Mouse (Mus musculus) C2C12 (cell line): ENCODE data around the gene Sypl2.

Experiments
- CEBPB ChIP-seq: IDR thresholded peaks from one replicate; pipeline ENCODE4 v1.6.1; 2011; ENCODE audit warnings: low read depth, mild to moderate bottlenecking, control low read depth, moderate library complexity
- CTCF ChIP-seq: IDR thresholded peaks from one replicate; pipeline ENCODE4 v1.5.1; 2011; ENCODE audit not compliant: control insufficient read depth, insufficient read depth, insufficient read length
- FOSL1 ChIP-seq: IDR thresholded peaks from one replicate; pipeline ENCODE4 v1.8.0; 2011; ENCODE audit warnings: mild to moderate bottlenecking, low read length; ENCODE audit not compliant: poor library complexity, insufficient read depth, severe bottlenecking
- MAX ChIP-seq: IDR thresholded peaks from one replicate; pipeline ENCODE4 v1.6.1; 2011; ENCODE audit warnings: mild to moderate bottlenecking, control low read depth
- MYOG ChIP-seq: IDR thresholded peaks from one replicate; pipeline ENCODE4 v1.6.1; 2011; ENCODE audit not compliant: control insufficient read depth, insufficient read length; ENCODE audit errors: extremely low read depth
- USF1 ChIP-seq: IDR thresholded peaks from one replicate; pipeline ENCODE4 v1.6.1; 2011; ENCODE audit warnings: low read depth, mild to moderate bottlenecking, control low read depth, moderate library complexity

DNA sequence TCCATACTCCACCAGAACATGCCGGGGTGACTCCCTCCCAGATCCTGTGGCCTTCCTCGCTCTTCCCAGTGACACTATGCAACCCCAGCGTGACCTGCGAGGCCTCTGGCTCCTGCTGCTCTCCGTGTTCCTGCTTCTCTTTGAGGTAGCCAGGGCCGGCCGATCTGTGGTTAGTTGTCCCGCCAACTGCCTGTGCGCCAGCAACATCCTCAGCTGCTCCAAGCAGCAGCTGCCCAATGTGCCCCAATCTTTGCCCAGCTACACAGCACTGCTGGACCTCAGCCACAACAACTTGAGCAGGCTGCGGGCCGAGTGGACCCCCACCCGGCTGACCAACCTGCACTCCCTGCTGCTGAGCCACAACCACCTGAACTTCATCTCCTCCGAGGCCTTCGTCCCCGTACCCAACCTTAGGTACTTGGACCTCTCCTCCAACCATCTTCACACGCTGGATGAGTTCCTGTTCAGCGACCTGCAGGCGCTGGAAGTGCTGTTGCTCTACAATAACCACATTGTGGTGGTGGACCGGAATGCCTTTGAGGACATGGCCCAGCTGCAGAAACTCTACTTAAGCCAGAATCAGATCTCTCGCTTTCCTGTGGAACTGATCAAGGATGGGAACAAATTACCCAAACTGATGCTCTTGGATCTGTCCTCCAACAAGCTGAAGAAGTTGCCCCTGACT is 39.2 kb downstream of the Sypl2 start:
- TF ChIP-seq CTCF, result no peak
- TF ChIP-seq MAX, result no peak
- no peak for TF ChIP-seq CEBPB
- no peak for TF ChIP-seq USF1
- no peak for TF ChIP-seq FOSL1
- no peak for TF ChIP-seq MYOG
